Mouse (Mus musculus): ENCODE results near the gene Rnf103. TPM values are rescaled to one million over a fixed set of nuclear protein-coding genes. Genes with fewer than 3 reads are reported as not detected.

Rnf103 gene
- polyA plus RNA-seq, 1 experiment from 2014 or later = 21.6 TPM

DNA sequence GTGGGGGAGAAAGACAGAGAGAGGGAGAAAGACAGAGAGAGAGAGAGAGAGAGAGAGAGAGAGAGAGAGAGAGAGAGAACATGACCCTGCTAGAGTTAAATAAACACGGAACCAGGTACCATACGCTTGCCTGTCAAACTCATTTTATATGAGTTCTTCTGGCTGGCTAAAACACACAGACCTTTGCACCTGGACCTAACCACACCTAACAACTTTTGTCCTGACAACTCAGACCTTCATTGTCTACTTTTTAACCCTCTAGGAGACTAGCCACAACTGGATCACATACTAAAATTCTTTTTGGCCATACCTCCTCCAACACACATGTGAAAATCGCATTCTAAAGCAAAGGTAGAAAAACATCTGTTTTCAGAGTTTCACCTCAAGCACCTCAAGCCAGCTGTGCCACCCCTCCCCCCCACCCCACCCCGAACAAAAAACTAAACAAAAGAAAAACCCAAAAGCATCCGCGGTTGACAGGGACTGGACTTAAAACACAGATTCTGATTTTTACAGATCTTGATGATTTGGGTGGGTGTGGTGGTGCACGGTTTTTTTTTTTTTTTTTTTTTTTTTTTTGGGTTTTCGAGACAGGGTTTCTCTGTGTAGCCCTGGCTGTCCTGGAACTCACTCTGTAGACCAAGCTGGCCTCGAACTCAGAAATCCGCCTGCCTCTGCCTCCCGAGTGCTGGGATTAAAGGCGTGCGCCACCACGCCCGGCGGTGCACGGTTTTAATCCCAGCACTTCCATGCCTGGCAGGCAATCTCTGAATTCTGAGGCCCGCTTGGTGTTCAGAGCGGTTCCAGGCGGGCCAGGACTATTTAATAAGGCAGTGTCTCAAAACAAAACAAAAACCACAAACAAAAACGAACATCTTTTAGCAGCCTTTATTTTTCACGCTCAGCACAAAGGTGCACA is 679 bp upstream of the Rnf103 start:
- Histone ChIP-seq H3K36me3 (peaks cover 7% of the 10 kb centered on the region), H3K9ac (peak overlapping the region; percentile 99), H3K9me3 (replicated peaks) (no peaks in the 10 kb centered on the region), H3K27me3 (replicated peaks) (no peaks in the 10 kb centered on the region), H3K4me2 (peak overlapping the region; percentile 92), H3K4me3 (peak overlapping the region; percentile 98), H3K4me1 (replicated peaks) (peaks cover 6% of the 10 kb centered on the region), H3K27ac (ENCODE audit: poor library complexity, severe bottlenecking) (peak overlapping the region; percentile 100)
- 23% methylated on average over 21 of the region's 22 CpGs for WGBS
- peak; percentile 7; the same call in 1 of the 2 replicates for ATAC-seq (ENCODE audit: insufficient number of reproducible peaks, low FRiP score)

GRCm38 (mm10) chr6:71494341-71495020 is 787 bp downstream of the Rnf103 start:
- Histone ChIP-seq H3K4me3 (peak overlapping the region; percentile 98), H3K4me1 (replicated peaks) (peaks cover 6% of the 10 kb centered on the region), H3K27me3 (replicated peaks) (no peaks in the 10 kb centered on the region), H3K9me3 (replicated peaks) (no peaks in the 10 kb centered on the region), H3K36me3 (peaks cover 14% of the 10 kb centered on the region), H3K4me2 (peak overlapping the region; percentile 92), H3K27ac (ENCODE audit: poor library complexity, severe bottlenecking) (peak overlapping the region; percentile 100), H3K9ac (peak overlapping the region; percentile 99)
- peak; percentile 72 for ATAC-seq (ENCODE audit: insufficient number of reproducible peaks, low FRiP score)
- under 1% methylated on average over 46 of the region's 46 CpGs for whole genome bisulfite sequencing

GRCm38 (mm10) chr6:71500575-71500974 is 6.9 kb downstream of the Rnf103 start:
- peaks cover 27% of the 10 kb centered on the region for H3K36me3 ChIP-seq

DNA sequence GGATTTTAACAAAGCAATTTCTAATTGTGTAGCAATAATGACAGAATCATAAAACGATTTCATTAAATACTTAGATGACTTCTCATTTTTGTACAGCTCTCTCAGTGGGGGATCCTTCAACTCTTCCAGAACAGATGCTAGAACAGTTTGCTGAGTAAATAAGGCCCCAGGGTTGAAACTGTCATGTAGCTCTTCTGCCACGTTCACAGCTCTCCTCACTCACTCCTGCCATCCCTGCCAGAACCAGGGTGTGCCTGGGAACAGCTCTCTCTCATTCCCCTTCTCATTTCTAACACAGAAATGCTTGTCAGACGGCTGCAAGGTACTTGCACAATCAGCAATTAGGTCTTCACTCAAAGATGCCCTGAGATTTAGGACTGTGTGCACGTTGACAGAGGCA is 9.3 kb downstream of the Rnf103 start:
- no peak overlapping the region for H3K27ac ChIP-seq (ENCODE audit: poor library complexity, severe bottlenecking)
- H3K4me2 ChIP-seq = no peak overlapping the region
- WGBS = 51% methylated on average over 4 of the region's 4 CpGs
- H3K4me1 ChIP-seq (replicated peaks) = peaks cover 5% of the 10 kb centered on the region
- H3K9ac ChIP-seq = no peak overlapping the region
- H3K27me3 ChIP-seq (replicated peaks) = no peaks in the 10 kb centered on the region
- no peaks in the 10 kb centered on the region for H3K9me3 ChIP-seq (replicated peaks)
- no peak overlapping the region for H3K4me3 ChIP-seq
- ATAC-seq (ENCODE audit: insufficient number of reproducible peaks, low FRiP score) = no peak
- peaks cover 25% of the 10 kb centered on the region for H3K36me3 ChIP-seq

More at GRCm38 (mm10) chr6:71500575-71500974, 6.9 kb downstream of the Rnf103 start:
- Histone ChIP-seq H3K27ac (ENCODE audit: poor library complexity, severe bottlenecking) (no peak overlapping the region), H3K4me3 (no peak overlapping the region), H3K4me2 (no peak overlapping the region), H3K27me3 (replicated peaks) (no peaks in the 10 kb centered on the region), H3K9ac (no peak overlapping the region), H3K9me3 (replicated peaks) (no peaks in the 10 kb centered on the region), H3K4me1 (replicated peaks) (peaks cover 11% of the 10 kb centered on the region)
- ATAC-seq (ENCODE audit: insufficient number of reproducible peaks, low FRiP score) = no peak
- WGBS = 61% methylated on average over 3 of the region's 3 CpGs

- no peak overlapping the region for H3K4me3 ChIP-seq
- peaks cover 5% of the 10 kb centered on the region for H3K4me1 ChIP-seq (replicated peaks)
- no peak overlapping the region for H3K9ac ChIP-seq
- no peak for ATAC-seq (ENCODE audit: insufficient number of reproducible peaks, low FRiP score)
- no peaks in the 10 kb centered on the region for H3K27me3 ChIP-seq (replicated peaks)
- H3K27ac ChIP-seq (ENCODE audit: poor library complexity, severe bottlenecking) = no peak overlapping the region
- no peaks in the 10 kb centered on the region for H3K9me3 ChIP-seq (replicated peaks)
- peaks cover 24% of the 10 kb centered on the region for H3K36me3 ChIP-seq
- no peak overlapping the region for H3K4me2 ChIP-seq
Measured at GRCm38 (mm10) chr6:71503670-71504069, 10.0 kb downstream of the Rnf103 start.

DNA sequence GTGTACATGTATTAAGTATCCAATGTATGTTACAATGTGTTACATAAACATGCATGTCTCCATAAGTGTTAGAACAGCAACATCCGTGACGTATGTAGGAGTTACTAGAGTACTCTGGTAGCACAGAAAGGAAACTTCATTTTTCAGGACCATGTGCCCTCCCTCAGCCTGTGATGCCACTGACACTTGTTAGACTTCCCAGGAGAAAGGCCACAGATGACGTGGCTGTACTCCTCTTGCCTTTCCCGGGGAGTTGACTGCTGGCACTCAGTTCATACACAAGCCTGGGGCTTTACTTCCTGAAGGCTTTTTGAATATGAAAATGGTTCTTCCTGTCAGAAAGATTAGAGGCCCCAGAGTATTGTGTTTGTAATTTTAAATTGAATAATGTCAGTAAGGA is 10.4 kb downstream of the Rnf103 start:
- ATAC-seq (ENCODE audit: insufficient number of reproducible peaks, low FRiP score) = no peak
- H3K9me3 ChIP-seq (replicated peaks) = no peaks in the 10 kb centered on the region
- H3K9ac ChIP-seq = no peak overlapping the region
- H3K4me3 ChIP-seq = no peak overlapping the region
- no peak overlapping the region for H3K27ac ChIP-seq (ENCODE audit: poor library complexity, severe bottlenecking)
- peaks cover 5% of the 10 kb centered on the region for H3K4me1 ChIP-seq (replicated peaks)
- no peaks in the 10 kb centered on the region for H3K27me3 ChIP-seq (replicated peaks)
- peaks cover 25% of the 10 kb centered on the region for H3K36me3 ChIP-seq
- no peak overlapping the region for H3K4me2 ChIP-seq
- WGBS = 85% methylated on average over 4 of the region's 4 CpGs

DNA sequence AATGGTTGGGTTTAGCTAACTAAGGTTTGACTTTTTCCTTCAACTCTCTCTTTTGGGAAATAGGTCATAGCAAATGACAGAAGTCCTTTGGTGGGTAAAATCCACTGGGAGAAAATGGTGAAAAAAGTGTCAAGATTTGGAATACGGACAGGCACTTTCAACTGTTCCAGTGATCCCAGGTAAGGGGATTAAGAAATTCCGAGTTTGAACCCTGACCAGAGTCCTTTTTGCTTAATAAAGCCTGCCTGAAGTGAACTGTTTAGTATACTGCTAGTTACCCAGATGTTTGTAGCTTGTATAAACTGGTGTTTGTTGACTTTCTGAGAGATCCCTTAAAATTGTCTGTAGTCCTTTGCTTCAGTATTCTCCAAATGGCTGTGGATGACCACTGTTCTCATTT is 12.0 kb downstream of the Rnf103 start:
- H3K9me3 ChIP-seq (replicated peaks) = no peaks in the 10 kb centered on the region
- H3K36me3 ChIP-seq = peaks cover 30% of the 10 kb centered on the region
- no peak overlapping the region for H3K27ac ChIP-seq (ENCODE audit: poor library complexity, severe bottlenecking)
- no peak for ATAC-seq (ENCODE audit: insufficient number of reproducible peaks, low FRiP score)
- no peak overlapping the region for H3K4me2 ChIP-seq
- no peak overlapping the region for H3K4me3 ChIP-seq
- no peak overlapping the region for H3K9ac ChIP-seq
- H3K27me3 ChIP-seq (replicated peaks) = no peaks in the 10 kb centered on the region
- WGBS = 90% methylated on average over 2 of the region's 2 CpGs
- peaks cover 1% of the 10 kb centered on the region for H3K4me1 ChIP-seq (replicated peaks)

GRCm38 (mm10) chr6:71519476-71519875 is 25.8 kb downstream of the Rnf103 start:
- H3K4me2 ChIP-seq = no peak overlapping the region
- H3K9ac ChIP-seq = no peak overlapping the region
- peaks cover 4% of the 10 kb centered on the region; the same call in 1 of the 2 replicates for H3K36me3 ChIP-seq
- H3K27ac ChIP-seq (ENCODE audit: poor library complexity, severe bottlenecking) = no peak overlapping the region
- no peak for ATAC-seq (ENCODE audit: insufficient number of reproducible peaks, low FRiP score)
- WGBS = 83% methylated on average over 4 of the region's 4 CpGs
- H3K27me3 ChIP-seq (replicated peaks) = no peaks in the 10 kb centered on the region
- H3K4me3 ChIP-seq = no peak overlapping the region
- H3K9me3 ChIP-seq (replicated peaks) = no peaks in the 10 kb centered on the region
- H3K4me1 ChIP-seq (replicated peaks) = no peaks in the 10 kb centered on the region

DNA sequence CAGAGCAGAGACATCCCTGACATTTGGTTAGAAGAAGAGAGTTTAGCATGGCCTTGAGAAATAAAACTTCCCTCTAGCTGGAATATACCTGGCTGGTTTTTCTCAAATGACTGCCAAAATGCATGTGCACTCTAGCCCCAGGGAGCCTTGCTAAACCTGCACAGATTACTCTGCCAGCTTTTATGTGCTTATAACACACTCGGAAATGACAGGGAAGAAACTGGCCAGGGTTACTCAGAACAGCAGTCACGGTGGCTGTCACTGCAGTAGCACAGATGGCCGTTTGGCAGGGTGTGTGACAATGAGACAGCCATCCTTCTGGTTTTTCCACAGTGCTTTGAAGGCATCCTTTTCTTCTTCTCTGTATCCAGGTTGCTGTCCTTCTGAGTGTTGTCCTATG is 31.9 kb downstream of the Rnf103 start:
- no peak overlapping the region for H3K27ac ChIP-seq (ENCODE audit: poor library complexity, severe bottlenecking)
- no peaks in the 10 kb centered on the region for H3K27me3 ChIP-seq (replicated peaks)
- no peaks in the 10 kb centered on the region for H3K4me1 ChIP-seq (replicated peaks)
- WGBS = 47% methylated on average over 3 of the region's 3 CpGs
- H3K36me3 ChIP-seq = no peaks in the 10 kb centered on the region
- H3K4me3 ChIP-seq = no peak overlapping the region
- H3K9me3 ChIP-seq (replicated peaks) = no peaks in the 10 kb centered on the region
- no peak overlapping the region for H3K9ac ChIP-seq
- ATAC-seq (ENCODE audit: insufficient number of reproducible peaks, low FRiP score) = no peak
- H3K4me2 ChIP-seq = no peak overlapping the region

GRCm38 (mm10) chr6:71527056-71527455 is 33.4 kb downstream of the Rnf103 start:
- H3K4me3 ChIP-seq = no peak overlapping the region
- no peaks in the 10 kb centered on the region for H3K4me1 ChIP-seq (replicated peaks)
- H3K27ac ChIP-seq (ENCODE audit: poor library complexity, severe bottlenecking) = no peak overlapping the region
- no peaks in the 10 kb centered on the region for H3K27me3 ChIP-seq (replicated peaks)
- ATAC-seq (ENCODE audit: insufficient number of reproducible peaks, low FRiP score) = no peak
- H3K4me2 ChIP-seq = no peak overlapping the region
- H3K9ac ChIP-seq = no peak overlapping the region
- no peaks in the 10 kb centered on the region for H3K9me3 ChIP-seq (replicated peaks)
- WGBS = 80% methylated on average over 10 of the region's 10 CpGs
- no peaks in the 10 kb centered on the region for H3K36me3 ChIP-seq

- H3K4me3 ChIP-seq = no peak overlapping the region
- no peak for ATAC-seq (ENCODE audit: insufficient number of reproducible peaks, low FRiP score)
- H3K36me3 ChIP-seq = no peaks in the 10 kb centered on the region
- 82% methylated on average over 9 of the region's 9 CpGs for WGBS
- H3K27me3 ChIP-seq (replicated peaks) = no peaks in the 10 kb centered on the region
- no peaks in the 10 kb centered on the region for H3K4me1 ChIP-seq (replicated peaks)
- no peak overlapping the region for H3K4me2 ChIP-seq
- no peak overlapping the region for H3K27ac ChIP-seq (ENCODE audit: poor library complexity, severe bottlenecking)
- H3K9ac ChIP-seq = no peak overlapping the region
- H3K9me3 ChIP-seq (replicated peaks) = no peaks in the 10 kb centered on the region
Measured at GRCm38 (mm10) chr6:71527826-71528225, 34.1 kb downstream of the Rnf103 start.

Data from heart, embryonic 12.5 days (tissue).